Mouse (Mus musculus) brain, embryonic 18.5 days (tissue): ENCODE results near the gene Wnt2b.

Source experiments
- DNase-seq: peaks from one replicate; pipeline ENCODE4 v3.0.0-alpha.2; 2012; ENCODE audit warnings: low read depth, low spot score

Wnt2b gene

GRCm38 (mm10) chr3:104961066-104962059, at the start of gene Wnt2b:
TSS of gene Wnt2b (minus strand) at chr3:104961921.
- DNase-seq, result no peak

DNA sequence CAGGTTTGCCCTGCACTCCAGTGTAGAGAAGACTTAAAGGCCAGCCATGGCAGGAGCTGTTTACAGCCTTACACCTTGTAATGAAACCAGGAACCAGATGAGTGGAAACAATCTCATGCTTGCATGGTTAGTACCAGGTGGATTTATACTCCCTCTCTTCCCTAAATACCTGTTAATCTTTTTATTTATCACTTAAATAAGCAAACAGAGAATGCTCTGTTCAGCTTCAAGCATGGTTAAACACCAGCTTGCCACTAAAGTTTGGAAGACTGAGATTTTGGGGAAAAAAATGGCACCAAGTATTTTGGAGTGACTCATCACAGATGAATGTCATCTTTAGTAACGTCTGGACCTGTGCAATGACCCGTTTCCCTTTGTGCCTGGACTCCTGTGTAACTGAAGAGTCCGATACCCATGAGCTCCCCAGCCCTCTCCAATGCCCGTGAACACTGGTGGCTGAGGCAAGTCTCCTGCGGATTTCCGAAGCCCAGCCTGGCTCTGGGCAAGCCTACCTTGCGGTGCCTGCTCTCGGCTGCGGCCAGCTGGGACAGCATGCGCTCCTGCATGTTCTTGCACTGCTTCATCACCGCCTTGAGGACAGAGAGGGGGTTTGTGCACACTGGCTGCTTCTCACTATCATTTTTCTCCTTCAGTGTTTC, 49.1 kb upstream of the Wnt2b start:
- no peak for DNase-seq

GRCm38 (mm10) chr3:105008070-105008469, 46.3 kb upstream of the Wnt2b start:
- DNase-seq, result no peak

DNA sequence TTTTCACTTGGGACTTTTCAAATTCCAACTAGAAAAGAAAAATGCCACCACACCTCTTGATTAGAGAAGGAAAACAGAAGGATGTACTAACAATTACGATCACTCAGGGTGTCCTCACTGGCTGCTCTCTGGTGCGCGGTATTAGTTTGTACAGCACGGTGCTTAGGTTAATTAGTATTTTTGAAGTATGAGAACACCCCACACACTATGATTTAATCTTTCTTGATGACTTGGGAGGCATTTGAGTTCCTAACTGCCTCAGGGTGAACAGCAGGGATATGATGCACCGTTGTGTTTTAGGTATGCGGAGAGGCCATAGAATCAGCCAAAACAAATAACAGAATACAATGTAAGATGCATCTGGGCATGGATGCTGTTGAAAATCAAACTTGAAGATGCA, 44.4 kb upstream of the Wnt2b start:
- no peak for DNase-seq

GRCm38 (mm10) chr3:105005561-105006065, 43.9 kb upstream of the Wnt2b start:
- no peak for DNase-seq

DNA sequence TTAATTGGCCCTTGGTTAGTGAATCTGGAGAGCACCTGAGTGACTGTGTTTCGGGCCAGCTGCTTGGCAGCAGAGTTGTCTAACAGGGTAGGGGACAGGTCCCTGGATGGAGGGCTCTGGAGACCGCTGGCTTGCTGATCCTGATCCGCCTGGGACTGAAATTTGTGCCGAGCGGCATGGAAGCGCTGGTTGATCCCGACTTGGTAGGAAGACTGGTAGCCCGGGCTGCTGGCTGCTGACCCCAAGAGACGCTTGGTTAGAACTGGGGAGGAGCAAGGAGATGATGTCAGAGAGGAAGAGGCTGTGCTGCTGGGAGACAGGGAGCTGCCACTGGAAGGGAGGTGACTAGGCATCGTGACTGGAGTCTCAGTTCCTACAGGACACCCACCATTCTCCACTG, 43.3 kb upstream of the Wnt2b start:
- no peak for DNase-seq

- DNase-seq, result peak; percentile 32
Measured at GRCm38 (mm10) chr3:105003960-105004463, 42.3 kb upstream of the Wnt2b start.

DNA sequence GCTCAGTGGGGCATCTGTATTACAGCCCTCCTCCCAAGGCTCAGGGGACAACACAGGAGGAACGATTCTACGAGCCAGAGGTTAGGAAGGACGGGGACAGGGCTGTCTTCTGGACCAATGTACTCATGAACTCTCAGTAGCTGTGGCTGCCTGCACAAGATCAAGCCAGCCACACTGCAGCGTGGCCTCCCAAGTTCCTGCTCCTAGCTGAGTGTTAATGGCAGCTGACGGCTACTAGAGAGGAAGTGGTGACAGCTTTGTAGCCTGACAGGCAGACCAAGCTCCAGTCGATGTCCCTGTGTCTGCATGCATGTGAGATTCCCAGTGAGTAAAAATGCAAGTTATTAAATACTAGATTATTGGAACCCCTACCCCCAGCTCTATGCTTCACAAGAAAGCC, 39.7 kb upstream of the Wnt2b start:
- DNase-seq, result no peak

- DNase-seq, result no peak
Measured at GRCm38 (mm10) chr3:105000561-105000960, 38.8 kb upstream of the Wnt2b start.

GRCm38 (mm10) chr3:104997563-104997962, 35.8 kb upstream of the Wnt2b start:
- DNase-seq, result no peak

- no peak for DNase-seq
Measured at GRCm38 (mm10) chr3:104995707-104996106, 34.0 kb upstream of the Wnt2b start.

- DNase-seq, result no peak
Measured at GRCm38 (mm10) chr3:104994415-104994841, 32.7 kb upstream of the Wnt2b start.

GRCm38 (mm10) chr3:104993800-104994199, 32.1 kb upstream of the Wnt2b start:
- peak; percentile 52 for DNase-seq

DNA sequence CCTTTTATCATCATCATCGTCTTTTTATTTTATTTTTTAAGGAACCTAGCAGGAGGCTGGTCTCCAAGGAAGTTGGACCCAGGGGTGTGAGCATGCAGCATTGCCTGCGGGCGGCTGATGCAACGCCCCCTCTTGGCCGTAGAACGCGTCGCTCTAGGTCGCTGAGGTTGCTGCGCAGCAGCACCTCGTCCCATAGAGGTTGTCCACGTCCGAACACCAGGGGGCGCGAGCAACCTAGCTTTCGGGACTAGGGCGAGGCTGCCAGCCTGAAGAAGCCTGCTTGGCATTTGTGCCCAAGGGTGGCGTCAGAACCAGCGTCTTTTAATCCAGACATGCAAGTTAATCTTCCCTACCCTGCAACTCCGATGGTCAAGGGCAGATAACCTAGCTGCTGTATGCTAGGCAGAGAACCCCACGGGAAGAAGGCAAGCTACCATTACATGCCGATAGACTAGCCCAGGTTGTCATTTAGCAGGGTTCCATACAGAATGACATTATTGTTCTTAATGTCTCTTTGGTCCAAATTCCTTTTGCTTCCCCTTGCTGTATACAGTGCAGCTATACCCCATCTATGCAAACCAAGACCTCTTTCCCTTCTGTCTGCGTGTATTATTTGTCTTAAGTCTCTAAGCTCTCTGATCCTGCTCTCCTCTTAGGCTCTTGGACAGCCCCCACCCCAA, 31.1 kb upstream of the Wnt2b start:
- DNase-seq, result peak; percentile 58

- DNase-seq, result no peak
Measured at GRCm38 (mm10) chr3:104991703-104992102, 30.0 kb upstream of the Wnt2b start.

DNA sequence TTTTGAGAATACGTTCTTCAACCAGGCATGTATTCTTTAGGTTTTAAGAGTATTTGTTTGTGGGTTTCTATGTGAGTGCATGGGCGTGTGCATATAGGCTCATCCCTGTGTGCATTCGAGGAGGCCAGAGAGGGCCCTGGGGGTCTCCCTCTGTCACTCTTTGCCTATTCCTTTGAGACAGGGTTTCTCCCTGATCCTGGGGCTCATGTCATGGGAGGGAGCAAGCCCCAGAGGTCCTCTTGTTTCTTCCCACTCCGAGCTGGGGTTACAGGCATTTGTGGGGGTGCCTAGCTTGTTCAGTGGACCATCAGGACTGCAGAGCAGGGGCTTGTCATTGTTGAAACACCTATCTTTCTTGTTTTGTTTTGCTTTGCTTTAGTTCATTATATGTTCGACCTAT, 26.2 kb upstream of the Wnt2b start:
- no peak for DNase-seq

GRCm38 (mm10) chr3:104979735-104980134, 18.0 kb upstream of the Wnt2b start:
- DNase-seq, result no peak

DNA sequence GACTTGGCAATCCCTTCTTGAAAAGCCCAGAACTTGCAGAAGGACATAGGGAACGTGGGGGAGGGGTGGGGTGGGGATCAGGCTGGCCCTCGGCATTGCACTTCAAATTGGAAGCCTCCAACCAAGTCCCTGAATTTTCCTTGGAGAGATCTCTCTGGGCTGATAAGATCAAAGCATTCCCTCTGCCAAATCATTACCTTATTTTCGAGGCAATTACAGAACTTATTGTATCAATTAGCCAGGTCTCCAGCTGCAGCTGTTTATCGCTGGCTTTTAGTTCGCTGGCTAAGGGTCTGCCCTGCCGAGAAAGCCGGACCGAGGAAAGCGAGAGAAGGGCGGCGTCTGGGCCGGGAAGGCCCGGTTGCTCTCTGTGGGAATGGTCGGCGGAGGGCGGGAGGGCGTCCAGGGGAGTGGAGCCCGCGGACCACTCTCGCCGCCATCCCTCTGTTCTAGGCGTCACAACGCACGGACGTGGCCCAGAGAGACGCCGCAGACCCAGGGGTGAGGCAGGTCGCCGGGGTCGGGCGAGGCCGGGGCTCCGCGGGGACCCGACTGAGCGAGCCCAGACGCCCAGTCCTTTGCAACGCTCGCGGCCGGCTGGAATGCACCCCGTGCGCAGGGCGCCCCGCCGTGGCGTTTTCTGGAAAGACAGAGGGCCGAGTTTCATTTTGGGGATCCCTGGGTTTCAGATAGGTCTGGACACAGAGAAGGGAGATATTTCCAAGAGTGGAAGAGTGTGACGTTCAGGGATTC, 6.0 kb upstream of the Wnt2b start:
- DNase-seq, result no peak

DNA sequence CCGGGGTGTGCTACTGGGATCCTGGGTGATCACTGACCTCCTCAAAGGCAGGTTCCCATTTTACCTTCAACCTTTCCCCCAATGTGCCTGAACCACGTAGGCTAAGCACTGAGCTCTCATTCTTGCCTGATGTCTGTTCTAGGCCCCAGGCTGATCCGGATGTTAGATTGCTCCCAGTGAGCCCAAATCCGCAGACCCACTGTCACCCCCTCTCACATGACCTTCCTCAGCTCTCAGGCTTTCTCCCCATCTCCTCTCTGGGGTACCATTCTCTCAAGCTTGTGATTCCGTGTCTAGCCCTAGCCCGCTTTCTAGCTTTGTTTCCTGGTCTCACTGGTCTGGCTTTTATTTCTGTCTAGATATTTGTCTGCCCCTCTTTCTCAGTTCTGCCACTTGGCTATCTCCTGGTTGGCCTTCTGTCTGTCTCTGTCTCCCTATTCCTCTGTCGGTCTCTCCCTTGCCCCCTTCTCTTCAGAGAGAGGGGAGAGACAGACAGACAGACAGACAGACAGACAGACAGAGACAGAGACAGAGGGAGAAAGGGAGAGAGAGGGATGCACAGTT, 4.4 kb upstream of the Wnt2b start:
- no peak for DNase-seq

DNA sequence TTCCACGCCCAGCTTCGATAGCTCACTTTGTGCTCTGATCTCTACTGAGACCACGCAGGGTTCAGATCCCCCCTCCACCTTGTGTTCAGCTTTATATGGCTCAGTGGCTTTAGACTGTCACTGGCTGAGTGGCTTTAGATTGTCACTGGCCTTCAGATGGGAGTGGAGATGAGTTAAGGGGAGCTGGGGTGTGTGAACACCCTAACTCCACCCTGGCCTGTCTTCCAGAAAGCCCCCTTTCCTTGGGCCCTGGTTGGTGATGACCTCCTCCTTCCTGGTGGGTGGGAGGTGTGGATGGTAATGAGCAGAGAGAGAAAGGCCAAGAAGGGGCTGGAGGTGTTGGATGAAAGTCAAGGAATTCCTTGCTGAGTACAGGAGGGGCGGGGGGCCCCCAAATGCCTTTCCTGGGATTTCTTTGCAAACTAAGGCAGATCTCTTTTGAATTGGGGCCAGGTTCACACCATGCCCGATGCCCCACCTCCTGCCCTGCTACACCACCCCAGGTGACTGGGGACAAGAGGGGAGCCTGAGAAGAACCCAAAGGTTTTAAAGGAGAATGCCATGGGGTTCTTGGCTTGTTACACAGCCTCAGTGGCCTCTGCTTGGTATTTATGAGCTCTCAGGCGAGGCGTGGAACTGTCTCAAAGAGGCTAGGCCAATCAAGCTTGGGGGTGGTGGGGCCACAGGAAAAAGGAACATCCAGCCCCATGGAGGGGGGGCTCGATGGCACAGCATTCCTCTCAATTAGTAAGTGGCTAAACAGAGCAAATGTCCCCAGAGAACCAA, 3.5 kb upstream of the Wnt2b start:
- DNase-seq, result no peak
